ENCODE assay signal across 8 mouse cellular contexts in the genomic region with DNA sequence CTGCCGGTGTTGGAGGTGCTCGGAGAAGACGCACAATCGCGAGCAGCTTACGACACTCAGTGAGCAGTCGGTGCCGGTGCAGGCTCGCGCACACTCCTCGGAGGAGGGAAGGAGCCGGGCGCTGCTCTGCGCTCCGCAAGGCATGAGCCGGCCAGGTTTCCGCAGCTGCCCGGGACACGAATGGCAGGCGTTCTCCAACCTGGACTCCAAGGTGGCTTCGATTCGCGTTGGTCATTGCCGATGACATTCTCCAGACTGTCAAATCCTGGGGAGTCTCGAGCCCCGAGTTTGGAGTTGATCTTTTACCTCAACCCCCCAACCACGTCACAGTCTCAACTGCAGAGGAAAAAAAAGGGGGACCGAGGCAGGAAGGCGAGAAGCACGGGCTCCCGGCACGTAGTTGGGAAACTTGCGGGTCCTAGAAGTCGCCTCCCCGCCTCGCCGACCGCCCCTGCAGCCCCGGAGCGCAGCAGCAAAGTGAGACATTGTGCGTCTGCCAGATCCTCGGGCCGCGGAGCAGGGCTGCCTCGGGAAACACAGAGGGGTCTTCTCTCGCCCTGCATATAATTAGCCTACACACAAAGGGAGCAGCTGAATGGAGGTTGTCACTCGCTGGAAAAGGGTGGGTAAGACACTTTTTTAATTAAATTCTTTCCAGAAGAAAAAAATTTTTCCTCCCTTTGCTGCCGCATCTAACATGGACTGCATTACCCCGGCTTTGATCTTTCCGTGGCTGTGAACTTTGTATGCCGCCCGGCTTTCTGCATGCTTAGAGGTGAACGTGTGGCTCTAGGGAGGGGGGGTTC. TPM values are rescaled to one million over a fixed set of nuclear protein-coding genes. Genes with fewer than 3 reads are reported as not detected.
DNase-seq lines count a peak whose midpoint lies in the region; ATAC-seq and TF ChIP-seq lines count a peak whose summit lies in the region.

A gene (plus strand): TSS at position 89 of the 806 bp plus-strand sequence.

- peak within 1 kb of the TSS; percentile 40; the same call in 1 of the 2 replicates for H3K4me2 ChIP-seq in liver, postnatal 0 days (ENCODE audit: low read depth, low read length)

- H3K4me1 ChIP-seq in liver, postnatal 0 days (ENCODE audit: insufficient read depth): no peaks in the 10 kb centered on the region

- intact Hi-C loops in heart, postnatal 14 days (cut with DNase I): no loop called here

- H3K9ac ChIP-seq in liver, postnatal 0 days (replicated peaks): no peak within 1 kb of the TSS

- no peaks in the 10 kb centered on the region for H3K36me3 ChIP-seq in liver, postnatal 0 days (replicated peaks; ENCODE audit: insufficient read depth, low read length)

- DNase-seq in urinary bladder, postnatal 14 days (ENCODE audit: low spot score): peak; percentile 41
- no peak for DNase-seq in urinary bladder, postnatal 10 days (ENCODE audit: low spot score)
- peak; percentile 19 for DNase-seq in embryo, embryonic 11.5 days (ENCODE audit: low read depth, low spot score)
- DNase-seq in heart, postnatal 14 days: peak; percentile 8 to 14
- peak; percentile 82 to 84 for DNase-seq in layer of hippocampus, adult 8-10 months (ENCODE audit: low spot score in 2 of 2)
- DNase-seq in liver, postnatal 0 days: peak; percentile 12
- DNase-seq in right cerebral cortex, postnatal 4 days: peak; percentile 77

- TF ChIP-seq EP300 in liver, postnatal 0 days (IDR thresholded peaks at IDR 0.05; ENCODE audit: low read depth): no peak

- no peaks in the 10 kb centered on the region for H3K9me3 ChIP-seq in liver, postnatal 0 days (ENCODE audit: low read length)

- H3K4me3 ChIP-seq in liver, postnatal 0 days (ENCODE audit: low read depth, low read length): no peak within 1 kb of the TSS

- peaks cover 30% of the 10 kb centered on the region for H3K27me3 ChIP-seq in liver, postnatal 0 days (ENCODE audit: insufficient read depth, low read length)

- no peak for TF ChIP-seq CTCF in liver, postnatal 0 days (IDR thresholded peaks at IDR 0.05; ENCODE audit: low read depth)

- no peak for ATAC-seq in liver, postnatal 0 days
- ATAC-seq in megakaryocyte, adult 5-6 weeks (ENCODE audit: poor library complexity, severe bottlenecking): no peak

- 3% methylated on average over 53 of the region's 53 CpGs for WGBS in liver, postnatal 0 days (ENCODE audit: insufficient replicate concordance)

- H3K27ac ChIP-seq in liver, postnatal 0 days (ENCODE audit: low read depth): no peak within 1 kb of the TSS

RNA-seq across cellular contexts. Expression of the gene that starts here (rescaled TPM):
- under 1 TPM in 1 of 2 experiments, not detected in 1; 0.07 TPM for total RNA-seq in heart, postnatal 14 days (2021)
- 10 to 100 TPM; 92.6 to 96.6 (median 93.5) TPM for total RNA-seq in layer of hippocampus, adult 8-10 months (2022)
- not detected in 2 replicates for polyA plus RNA-seq in liver, postnatal 0 days (2015; fragmentation: Nextera tagmentation; extraction: Ambion mirVana)
- total RNA-seq in megakaryocyte, adult 5-6 weeks (2015): not detected in 2 replicates
- total RNA-seq in megakaryocyte, adult 5-6 weeks (2017): not detected in 2 replicates

Comparison
In these comparisons a context has a peak if more than half of its experiments do, and no peak if none do; other contexts are left out.
1. RNA of the gene that starts here (total RNA-seq): 92.6 to 96.6 TPM in layer of hippocampus, adult 8-10 months; 0.07 TPM in heart, postnatal 14 days and not detected in megakaryocyte, adult 5-6 weeks; every median in the first group is over 10 times any median in the second.
2. Peak in DNase-seq in heart, postnatal 14 days; RNA of the gene not detected or under 1 TPM.
3. Peak in DNase-seq and H3K4me2 ChIP-seq in liver, postnatal 0 days; RNA of the gene not detected or under 1 TPM.